Mouse (Mus musculus): Measurements from ENCODE around the gene Dlg2. TPM values are rescaled to one million over a fixed set of nuclear protein-coding genes. Genes with fewer than 3 reads are reported as not detected.

Dlg2 gene
- polyA plus RNA-seq, 1 experiment from 2014 or later = 0.51 TPM

DNA sequence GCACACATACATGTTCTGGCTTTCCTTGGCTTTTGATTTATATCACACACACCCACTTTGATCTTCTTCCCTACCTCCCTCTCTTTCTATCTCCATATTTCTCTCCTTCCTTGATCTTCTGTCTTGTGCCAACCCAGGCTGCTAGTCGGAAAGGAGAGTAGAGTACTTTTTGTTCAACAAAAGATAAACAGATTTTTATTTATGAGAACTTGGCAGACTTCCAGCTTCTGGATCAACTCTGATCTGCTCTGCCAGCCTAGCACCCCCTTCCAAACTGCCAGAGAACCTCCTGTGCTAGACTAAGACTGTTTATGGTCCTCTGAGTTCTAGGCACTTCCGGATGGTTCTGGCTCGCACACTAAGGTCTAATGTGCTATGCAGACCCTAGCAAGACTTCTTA, 968.3 kb downstream of the Dlg2 start:
- no peaks in the 10 kb centered on the region for H3K4me1 ChIP-seq (ENCODE audit: control insufficient read depth, low read depth, low read length)

GRCm38 (mm10) chr7:91456796-91457195, 980.3 kb downstream of the Dlg2 start:
- ATAC-seq (ENCODE audit: low read depth) = no peak
- Histone ChIP-seq H3K4me2 (ENCODE audit: low read depth, low read length) (no peak overlapping the region), H3K36me3 (ENCODE audit: control insufficient read depth, insufficient read depth) (no peaks in the 10 kb centered on the region), H3K4me1 (ENCODE audit: control insufficient read depth, low read depth, low read length) (no peaks in the 10 kb centered on the region), H3K27ac (ENCODE audit: low read length) (no peak overlapping the region), H3K9ac (ENCODE audit: low read depth, low read length) (no peak overlapping the region), H3K4me3 (ENCODE audit: low read depth, low read length) (no peak overlapping the region), H3K27me3 (ENCODE audit: control insufficient read depth, insufficient read depth, low read depth, low read length) (no peaks in the 10 kb centered on the region), H3K9me3 (replicated peaks; ENCODE audit: control insufficient read depth, low read length) (no peaks in the 10 kb centered on the region)
- 0% methylated on average over 1 of the region's 1 CpGs for WGBS (ENCODE audit: insufficient replicate concordance)

More for the DNA sequence above, 968.3 kb downstream of the Dlg2 start:
- no peak overlapping the region for H3K4me2 ChIP-seq (ENCODE audit: low read depth, low read length)
- H3K4me3 ChIP-seq (ENCODE audit: low read depth, low read length) = no peak overlapping the region
- H3K27ac ChIP-seq (ENCODE audit: low read length) = no peak overlapping the region
- H3K36me3 ChIP-seq (ENCODE audit: control insufficient read depth, insufficient read depth) = no peaks in the 10 kb centered on the region
- no peak for ATAC-seq (ENCODE audit: low read depth)
- WGBS (ENCODE audit: insufficient replicate concordance) = 50% methylated on average over 3 of the region's 3 CpGs
- H3K27me3 ChIP-seq (ENCODE audit: control insufficient read depth, insufficient read depth, low read depth, low read length) = no peaks in the 10 kb centered on the region
- H3K9ac ChIP-seq (ENCODE audit: low read depth, low read length) = no peak overlapping the region
- no peaks in the 10 kb centered on the region for H3K9me3 ChIP-seq (replicated peaks; ENCODE audit: control insufficient read depth, low read length)

DNA sequence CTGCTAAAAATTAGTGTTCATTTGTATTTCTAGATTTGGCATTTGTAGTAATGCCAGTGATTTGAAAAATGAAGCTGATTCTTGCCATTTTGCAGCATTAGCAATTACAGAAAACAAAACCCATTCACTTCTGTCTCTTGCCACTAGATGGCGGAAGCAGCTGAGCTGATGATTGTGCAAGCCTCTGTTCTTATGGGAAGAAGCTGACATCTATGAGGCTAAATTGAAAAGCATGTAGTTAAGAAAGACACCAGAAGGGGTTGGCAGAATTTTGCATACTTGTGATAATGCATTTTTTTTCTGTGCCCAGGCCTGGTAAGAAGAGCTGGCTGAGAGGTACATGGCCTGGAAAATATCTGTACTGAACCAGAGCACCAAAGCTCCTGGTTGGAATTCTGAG, 980.7 kb downstream of the Dlg2 start:
- no peak overlapping the region for H3K4me2 ChIP-seq (ENCODE audit: low read depth, low read length)
- ATAC-seq (ENCODE audit: low read depth) = no peak
- WGBS (ENCODE audit: insufficient replicate concordance) = 4% methylated on average over 1 of the region's 1 CpGs

DNA sequence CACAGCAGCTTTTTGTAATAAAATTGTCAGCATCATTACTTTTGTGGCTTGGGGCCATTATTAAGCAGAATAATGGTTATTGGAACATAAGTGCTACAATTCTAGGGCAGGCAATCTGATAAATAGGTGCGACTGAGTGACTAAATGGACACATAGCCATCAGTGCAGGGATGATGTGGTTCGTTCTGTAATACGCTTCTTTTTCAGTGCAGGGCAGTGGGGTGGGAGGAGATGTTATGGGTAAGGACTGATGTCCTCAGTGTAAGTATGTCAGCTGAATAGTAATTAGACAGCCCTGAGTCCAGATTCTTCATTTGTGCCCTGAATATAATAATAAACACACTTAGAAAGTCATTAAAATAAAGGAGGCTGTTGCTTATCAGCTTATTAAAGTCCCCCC, 984.9 kb downstream of the Dlg2 start:
- Histone ChIP-seq H3K4me3 (ENCODE audit: low read depth, low read length) (no peak overlapping the region), H3K9me3 (replicated peaks; ENCODE audit: control insufficient read depth, low read length) (no peaks in the 10 kb centered on the region), H3K9ac (ENCODE audit: low read depth, low read length) (no peak overlapping the region), H3K36me3 (ENCODE audit: control insufficient read depth, insufficient read depth) (no peaks in the 10 kb centered on the region), H3K27me3 (ENCODE audit: control insufficient read depth, insufficient read depth, low read depth, low read length) (no peaks in the 10 kb centered on the region), H3K27ac (ENCODE audit: low read length) (no peak overlapping the region), H3K4me2 (ENCODE audit: low read depth, low read length) (no peak overlapping the region), H3K4me1 (ENCODE audit: control insufficient read depth, low read depth, low read length) (no peaks in the 10 kb centered on the region)
- 71% methylated on average over 3 of the region's 3 CpGs for WGBS (ENCODE audit: insufficient replicate concordance)
- no peak for ATAC-seq (ENCODE audit: low read depth)

More for the DNA sequence above, 980.7 kb downstream of the Dlg2 start:
- Histone ChIP-seq H3K27me3 (ENCODE audit: control insufficient read depth, insufficient read depth, low read depth, low read length) (no peaks in the 10 kb centered on the region), H3K4me3 (ENCODE audit: low read depth, low read length) (no peak overlapping the region), H3K4me1 (ENCODE audit: control insufficient read depth, low read depth, low read length) (no peaks in the 10 kb centered on the region), H3K27ac (ENCODE audit: low read length) (no peak overlapping the region), H3K36me3 (ENCODE audit: control insufficient read depth, insufficient read depth) (no peaks in the 10 kb centered on the region), H3K9ac (ENCODE audit: low read depth, low read length) (no peak overlapping the region), H3K9me3 (replicated peaks; ENCODE audit: control insufficient read depth, low read length) (no peaks in the 10 kb centered on the region)

- no peaks in the 10 kb centered on the region for H3K9me3 ChIP-seq (replicated peaks; ENCODE audit: control insufficient read depth, low read length)
- ATAC-seq (ENCODE audit: low read depth) = no peak
Measured at GRCm38 (mm10) chr7:91463256-91463655, 986.8 kb downstream of the Dlg2 start.

DNA sequence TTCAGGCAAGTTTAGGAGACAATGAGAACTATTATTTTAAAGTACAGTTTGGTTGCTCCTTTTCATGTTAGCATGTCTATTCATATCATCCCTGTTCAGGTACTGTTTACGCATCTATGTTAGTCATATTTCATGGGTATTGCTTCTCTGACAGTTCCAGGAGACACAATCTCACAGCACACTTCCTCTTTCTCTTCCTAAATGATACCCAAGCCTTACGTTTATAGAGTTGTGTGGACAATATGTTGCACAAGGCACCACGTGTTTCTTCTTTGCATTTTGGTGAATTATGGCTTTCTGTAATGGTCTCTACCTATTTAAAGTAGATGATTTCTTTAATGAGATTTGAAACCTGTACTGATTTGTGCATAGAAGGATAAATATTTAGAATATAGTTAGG, 990.6 kb downstream of the Dlg2 start:
- H3K9me3 ChIP-seq (replicated peaks; ENCODE audit: control insufficient read depth, low read length) = no peaks in the 10 kb centered on the region
- no peak for ATAC-seq (ENCODE audit: low read depth)
- WGBS (ENCODE audit: insufficient replicate concordance) = 28% methylated on average over 3 of the region's 3 CpGs
- no peaks in the 10 kb centered on the region for H3K27me3 ChIP-seq (ENCODE audit: control insufficient read depth, insufficient read depth, low read depth, low read length)
- no peaks in the 10 kb centered on the region for H3K4me1 ChIP-seq (ENCODE audit: control insufficient read depth, low read depth, low read length)
- no peaks in the 10 kb centered on the region for H3K36me3 ChIP-seq (ENCODE audit: control insufficient read depth, insufficient read depth)
- H3K4me2 ChIP-seq (ENCODE audit: low read depth, low read length) = no peak overlapping the region
- H3K9ac ChIP-seq (ENCODE audit: low read depth, low read length) = no peak overlapping the region
- no peak overlapping the region for H3K27ac ChIP-seq (ENCODE audit: low read length)
- no peak overlapping the region for H3K4me3 ChIP-seq (ENCODE audit: low read depth, low read length)

More at GRCm38 (mm10) chr7:91463256-91463655, 986.8 kb downstream of the Dlg2 start:
- H3K36me3 ChIP-seq (ENCODE audit: control insufficient read depth, insufficient read depth) = no peaks in the 10 kb centered on the region
- H3K4me3 ChIP-seq (ENCODE audit: low read depth, low read length) = no peak overlapping the region
- no peak overlapping the region for H3K4me2 ChIP-seq (ENCODE audit: low read depth, low read length)
- WGBS (ENCODE audit: insufficient replicate concordance) = 48% methylated on average over 7 of the region's 7 CpGs
- H3K9ac ChIP-seq (ENCODE audit: low read depth, low read length) = no peak overlapping the region
- H3K27ac ChIP-seq (ENCODE audit: low read length) = no peak overlapping the region
- H3K27me3 ChIP-seq (ENCODE audit: control insufficient read depth, insufficient read depth, low read depth, low read length) = no peaks in the 10 kb centered on the region
- H3K4me1 ChIP-seq (ENCODE audit: control insufficient read depth, low read depth, low read length) = no peaks in the 10 kb centered on the region

DNA sequence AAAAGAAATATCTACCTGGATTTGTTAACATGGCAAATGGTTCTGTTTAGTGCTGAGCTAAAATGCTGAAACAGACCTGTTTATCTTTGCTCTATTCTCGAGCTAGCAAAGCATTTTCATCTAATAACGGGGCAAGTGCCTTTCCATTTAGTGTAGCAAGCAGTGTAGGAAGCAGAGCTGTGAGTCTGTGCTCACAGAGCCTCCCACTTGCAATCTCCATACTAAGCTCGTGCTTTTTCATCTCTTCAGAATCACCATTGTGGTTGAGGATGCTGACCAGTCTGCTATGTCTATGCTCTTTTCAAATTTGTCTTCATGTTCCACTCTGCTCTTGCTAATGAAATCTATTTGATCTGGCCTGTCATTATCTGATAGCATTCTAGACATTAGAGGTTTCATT, 1002.7 kb downstream of the Dlg2 start:
- ATAC-seq (ENCODE audit: low read depth) = no peak
- Histone ChIP-seq H3K9me3 (replicated peaks; ENCODE audit: control insufficient read depth, low read length) (no peaks in the 10 kb centered on the region), H3K4me2 (ENCODE audit: low read depth, low read length) (no peak overlapping the region), H3K4me1 (ENCODE audit: control insufficient read depth, low read depth, low read length) (no peaks in the 10 kb centered on the region), H3K36me3 (ENCODE audit: control insufficient read depth, insufficient read depth) (no peaks in the 10 kb centered on the region), H3K9ac (ENCODE audit: low read depth, low read length) (no peak overlapping the region), H3K4me3 (ENCODE audit: low read depth, low read length) (no peak overlapping the region), H3K27ac (ENCODE audit: low read length) (no peak overlapping the region), H3K27me3 (ENCODE audit: control insufficient read depth, insufficient read depth, low read depth, low read length) (no peaks in the 10 kb centered on the region)
- 43% methylated on average over 3 of the region's 3 CpGs for WGBS (ENCODE audit: insufficient replicate concordance)

- no peaks in the 10 kb centered on the region for H3K27me3 ChIP-seq (ENCODE audit: control insufficient read depth, insufficient read depth, low read depth, low read length)
- no peak overlapping the region for H3K4me3 ChIP-seq (ENCODE audit: low read depth, low read length)
- no peaks in the 10 kb centered on the region for H3K36me3 ChIP-seq (ENCODE audit: control insufficient read depth, insufficient read depth)
- H3K9ac ChIP-seq (ENCODE audit: low read depth, low read length) = no peak overlapping the region
- no peaks in the 10 kb centered on the region for H3K9me3 ChIP-seq (replicated peaks; ENCODE audit: control insufficient read depth, low read length)
- ATAC-seq (ENCODE audit: low read depth) = no peak
- H3K4me2 ChIP-seq (ENCODE audit: low read depth, low read length) = no peak overlapping the region
- no peaks in the 10 kb centered on the region for H3K4me1 ChIP-seq (ENCODE audit: control insufficient read depth, low read depth, low read length)
- WGBS (ENCODE audit: insufficient replicate concordance) = 45% methylated on average over 1 of the region's 1 CpGs
- H3K27ac ChIP-seq (ENCODE audit: low read length) = no peak overlapping the region
Measured at GRCm38 (mm10) chr7:91481574-91482197, 1005.2 kb downstream of the Dlg2 start.

- Histone ChIP-seq H3K4me3 (ENCODE audit: low read depth, low read length) (no peak overlapping the region), H3K27ac (ENCODE audit: low read length) (no peak overlapping the region), H3K27me3 (ENCODE audit: control insufficient read depth, insufficient read depth, low read depth, low read length) (no peaks in the 10 kb centered on the region), H3K4me2 (ENCODE audit: low read depth, low read length) (no peak overlapping the region), H3K4me1 (ENCODE audit: control insufficient read depth, low read depth, low read length) (no peaks in the 10 kb centered on the region), H3K9me3 (replicated peaks; ENCODE audit: control insufficient read depth, low read length) (no peaks in the 10 kb centered on the region), H3K36me3 (ENCODE audit: control insufficient read depth, insufficient read depth) (no peaks in the 10 kb centered on the region), H3K9ac (ENCODE audit: low read depth, low read length) (no peak overlapping the region)
- ATAC-seq (ENCODE audit: low read depth) = no peak
- 58% methylated on average over 3 of the region's 3 CpGs for WGBS (ENCODE audit: insufficient replicate concordance)
Measured at GRCm38 (mm10) chr7:91493234-91493633, 1016.8 kb downstream of the Dlg2 start.

Data from liver, embryonic 16.5 days (tissue).